11 mouse cellular contexts compared by ENCODE assay signal in genomic region chr4:41638186-41638731, GRCm38 (mm10). TPM values are rescaled to one million over a fixed set of nuclear protein-coding genes. Genes with fewer than 3 reads are reported as not detected.
DNase-seq lines count a peak whose midpoint lies in the region; ATAC-seq and TF ChIP-seq lines count a peak whose summit lies in the region.
"Had no signal": no experiment of that assay in that cellular context is flagged by ENCODE, and none has a peak within 500 bp of the region (broad histone marks: within the 10 kb centered on the region; RNA-seq: fewer than 3 reads in every experiment).

No protein-coding gene starts in this region.

- DNase-seq in layer of hippocampus, adult 2 months (ENCODE audit: low spot score in 2 of 2), result no peak
- DNase-seq in layer of hippocampus, adult 18-20 months (ENCODE audit: low spot score in 2 of 2), result no peak
- no peak for DNase-seq in adrenal gland, postnatal 10 days
- DNase-seq in natural killer cell, adult 2 months (ENCODE audit: low spot score in 2 of 2), result no peak
- DNase-seq: embryo, embryonic 11 days; right cerebral cortex, postnatal 14 days had no signal

- H3K4me2 ChIP-seq in forebrain, embryonic 16.5 days (ENCODE audit: low read length), result peak overlapping the region; percentile 81
- H3K4me2 ChIP-seq in limb, embryonic 13.5 days (replicated peaks), result 0 out of 2 replicates have a peak overlapping the region, but pooled peaks have one; percentile 84
- H3K4me2 ChIP-seq in stomach, embryonic 14.5 days (replicated peaks; ENCODE audit: low read depth, low read length), result peak overlapping the region; percentile 82; the same call in 1 of the 2 replicates

- no peaks in the 10 kb centered on the region for H3K9me3 ChIP-seq in forebrain, embryonic 16.5 days (ENCODE audit: control insufficient read depth, low read length)
- no peaks in the 10 kb centered on the region for H3K9me3 ChIP-seq in limb, embryonic 13.5 days
- H3K9me3 ChIP-seq in stomach, embryonic 14.5 days (ENCODE audit: control insufficient read depth, low read depth, low read length), result no peaks in the 10 kb centered on the region
- H3K9me3 ChIP-seq: heart, embryonic 13.5 days had no signal

- WGBS in forebrain, embryonic 16.5 days, result 95% methylated on average over 10 of the region's 10 CpGs
- WGBS in limb, embryonic 13.5 days, result 90% methylated on average over 10 of the region's 10 CpGs
- WGBS in stomach, embryonic 14.5 days, result 91% methylated on average over 10 of the region's 10 CpGs

- H3K4me1 ChIP-seq in forebrain, embryonic 16.5 days (replicated peaks; ENCODE audit: control insufficient read depth, insufficient read depth, low read length), result peaks cover 28% of the 10 kb centered on the region
- H3K4me1 ChIP-seq in limb, embryonic 13.5 days, result peaks cover 38% of the 10 kb centered on the region
- peaks cover 20% of the 10 kb centered on the region; the same call in 1 of the 2 replicates for H3K4me1 ChIP-seq in stomach, embryonic 14.5 days (ENCODE audit: control insufficient read depth, insufficient read depth, low read length)

- H3K36me3 ChIP-seq in forebrain, embryonic 16.5 days (ENCODE audit: control insufficient read depth, insufficient read depth), result no peaks in the 10 kb centered on the region
- H3K36me3 ChIP-seq in limb, embryonic 13.5 days, result no peaks in the 10 kb centered on the region
- no peaks in the 10 kb centered on the region for H3K36me3 ChIP-seq in stomach, embryonic 14.5 days (ENCODE audit: control insufficient read depth, insufficient read depth, low read length)
- H3K36me3 ChIP-seq: heart, embryonic 13.5 days had no signal

- TF ChIP-seq CTCF in layer of hippocampus, adult 2 months (conservative IDR thresholded peaks at IDR 0.05), result no peak

- H3K4me3 ChIP-seq in layer of hippocampus, adult 2 months, result peak overlapping the region; percentile 82
- H3K4me3 ChIP-seq in forebrain, embryonic 16.5 days (replicated peaks; ENCODE audit: low read length), result no peak overlapping the region
- H3K4me3 ChIP-seq in limb, embryonic 13.5 days, result no peak overlapping the region
- no peak overlapping the region for H3K4me3 ChIP-seq in stomach, embryonic 14.5 days (ENCODE audit: low read depth, low read length)
- H3K4me3 ChIP-seq: heart, embryonic 13.5 days had no signal

- H3K27me3 ChIP-seq in forebrain, embryonic 16.5 days (replicated peaks; ENCODE audit: control insufficient read depth, insufficient read depth, low read length), result no peaks in the 10 kb centered on the region
- peaks cover 53% of the 10 kb centered on the region for H3K27me3 ChIP-seq in limb, embryonic 13.5 days
- no peaks in the 10 kb centered on the region for H3K27me3 ChIP-seq in stomach, embryonic 14.5 days (ENCODE audit: control insufficient read depth, insufficient read depth, low read length)

- peak overlapping the region; percentile 93 for H3K27ac ChIP-seq in layer of hippocampus, adult 2 months
- H3K27ac ChIP-seq in forebrain, embryonic 16.5 days (ENCODE audit: low read length), result no peak overlapping the region
- no peak overlapping the region for H3K27ac ChIP-seq in limb, embryonic 13.5 days
- no peak overlapping the region for H3K27ac ChIP-seq in stomach, embryonic 14.5 days (ENCODE audit: low read length)
- H3K27ac ChIP-seq: heart, embryonic 13.5 days; kidney, postnatal 0 days had no signal

- H3K9ac ChIP-seq in forebrain, embryonic 16.5 days (replicated peaks; ENCODE audit: low read depth, low read length), result no peak overlapping the region; the same call in 1 of the 2 replicates
- H3K9ac ChIP-seq in limb, embryonic 13.5 days, result no peak overlapping the region; the same call in 1 of the 2 replicates
- H3K9ac ChIP-seq in stomach, embryonic 14.5 days (replicated peaks; ENCODE audit: low read depth, low read length), result no peak overlapping the region
- H3K9ac ChIP-seq: heart, embryonic 13.5 days had no signal

- ATAC-seq in forebrain, embryonic 16.5 days, result no peak
- ATAC-seq in limb, embryonic 13.5 days (ENCODE audit: low FRiP score, low read depth), result no peak
- no peak for ATAC-seq in stomach, embryonic 14.5 days (ENCODE audit: insufficient number of reproducible peaks, insufficient read depth, low FRiP score, low read depth)

RNA-seq across cellular contexts. Expression of gene Enho, which starts 1.9 kb away (rescaled TPM):
- total RNA-seq in layer of hippocampus, adult 2 months (2021), result 10 to 100 TPM; 59.7 to 62.0 TPM
- total RNA-seq in layer of hippocampus, adult 18-20 months (2021), result 10 to 100 TPM; 61.9 to 65.0 TPM
- 51.5 and 68.4 TPM in 2 replicates for polyA plus RNA-seq in forebrain, embryonic 16.5 days (2015; fragmentation: Nextera tagmentation; extraction: Ambion mirVana)
- 12.7 and 13.6 TPM in 2 replicates for polyA plus RNA-seq in limb, embryonic 13.5 days (2015; fragmentation: Nextera tagmentation; extraction: Ambion mirVana)
- polyA plus RNA-seq in stomach, embryonic 14.5 days (2014; fragmentation: Nextera tagmentation; extraction: Ambion mirVana), result 30.7 and 30.9 TPM in 2 replicates
- total RNA-seq in adrenal gland, postnatal 10 days (2021), result 10 to 100 TPM; 10.3 to 10.5 TPM

RNA-seq across cellular contexts. Expression of gene Cntfr, which starts 58.6 kb away (rescaled TPM):
- total RNA-seq in layer of hippocampus, adult 2 months (2021), result 10 to 100 TPM; 96.5 to 98.8 TPM
- 100 to 1,000 TPM; 110 to 113 TPM for total RNA-seq in layer of hippocampus, adult 18-20 months (2021)
- 12.3 and 16.7 TPM in 2 replicates for polyA plus RNA-seq in forebrain, embryonic 16.5 days (2015; fragmentation: Nextera tagmentation; extraction: Ambion mirVana)
- 5.1 and 5.5 TPM in 2 replicates for polyA plus RNA-seq in limb, embryonic 13.5 days (2015; fragmentation: Nextera tagmentation; extraction: Ambion mirVana)
- 9.3 and 11.3 TPM in 2 replicates for polyA plus RNA-seq in stomach, embryonic 14.5 days (2014; fragmentation: Nextera tagmentation; extraction: Ambion mirVana)
- 10 to 100 TPM; 53.0 to 67.0 TPM for total RNA-seq in adrenal gland, postnatal 10 days (2021)

Comparison
In these comparisons a context has a peak if more than half of its experiments do, and no peak if none do; other contexts are left out.
1. RNA of gene Enho, which starts 1.9 kb away (total RNA-seq): 61.9 to 65.0 TPM in layer of hippocampus, adult 18-20 months and 59.7 to 62.0 TPM in layer of hippocampus, adult 2 months; 10.3 to 10.5 TPM in adrenal gland, postnatal 10 days; every median in the first group is over 4 times any median in the second.
2. Peak in every context shown above with its lines, with median percentiles within 50 percentile points of each other: H3K4me2 ChIP-seq.